ENCODE assay signal across 12 mouse cellular contexts in the genomic region with DNA sequence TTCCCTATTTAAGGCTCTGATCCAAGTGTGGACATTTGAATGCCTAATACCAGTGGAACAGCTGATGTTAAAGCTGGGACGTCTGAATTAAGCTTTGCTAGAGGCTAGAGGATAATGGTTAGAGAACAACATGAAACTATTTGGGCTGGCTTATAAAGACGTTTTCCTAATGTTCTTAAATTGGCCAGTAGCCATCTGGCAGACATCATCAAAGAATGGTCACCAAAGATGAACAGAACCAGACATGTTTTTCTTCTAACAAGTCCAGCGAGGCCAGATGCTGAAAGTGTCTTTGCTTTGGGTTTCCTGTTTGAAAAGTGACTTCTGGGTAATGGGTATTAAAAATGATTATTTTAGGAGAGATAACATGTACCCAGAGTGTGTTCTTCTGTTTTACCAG. TPM values are rescaled to one million over a fixed set of nuclear protein-coding genes. Genes with fewer than 3 reads are reported as not detected.
DNase-seq lines count a peak whose midpoint lies in the region.
"Had no signal": no experiment of that assay in that cellular context is flagged by ENCODE, and none has a peak within 500 bp of the region (broad histone marks: within the 10 kb centered on the region; RNA-seq: fewer than 3 reads in every experiment).

No protein-coding gene starts in this region.

- peak; percentile 38 to 60 for DNase-seq in heart, adult 18-20 months
- no peak for DNase-seq in heart, adult 8-10 months (ENCODE audit: low spot score)
- peak; percentile 37 for DNase-seq in kidney, postnatal 14 days
- DNase-seq in kidney, adult 11 months, result no peak
- peak; percentile 40 for DNase-seq in MN1 (ENCODE audit: low spot score)
- DNase-seq in lung, postnatal 10 days, result peak; percentile 38
- no peak for DNase-seq in thymus, postnatal 0 days (ENCODE audit: low spot score)
- DNase-seq: adrenal gland, postnatal 14 days; cerebellum, adult 11-12 months; cerebellum, postnatal 25 days; kidney, postnatal 4 days; thymus, postnatal 4 days had no signal

RNA-seq across cellular contexts. Expression of gene Tgfbr1, which starts 10.1 kb away (rescaled TPM):
- 10 to 100 TPM; 13.6 to 14.9 TPM for total RNA-seq in heart, adult 18-20 months (2021)
- total RNA-seq in heart, adult 8-10 months (2022), result 10 to 100 TPM; 12.6 to 14.0 (median 13.2) TPM
- polyA plus RNA-seq in thymus, postnatal 0 days (2015; fragmentation: Nextera tagmentation; extraction: Ambion mirVana), result 25.7 and 26.6 TPM in 2 replicates

Comparison
In these comparisons a context has a peak if more than half of its experiments do, and no peak if none do; other contexts are left out.
1. DNase-seq: peak in heart, adult 18-20 months (2 of 2), kidney, postnatal 14 days (single experiment), MN1 (single experiment) and lung, postnatal 10 days (single experiment); none in heart, adult 8-10 months (single experiment), kidney, adult 11 months (single experiment) and thymus, postnatal 0 days (single experiment).